Mouse (Mus musculus) limb, embryonic 14.5 days (tissue): ENCODE data around the gene Gdpd1. TPM values are rescaled to one million over a fixed set of nuclear protein-coding genes. Genes with fewer than 3 reads are reported as not detected.
A peak's percentile ranks its signal among the peaks of the same experiment; 100 is the strongest.

Experiments
- ATAC-seq: fragments of 200-750 bp; cut with Nextera tagmentation; 2 replicates; pipeline ENCODE4 v1.8.0; 2017; ENCODE audit warnings: low read depth, moderate number of reproducible peaks, moderate TSS enrichment; ENCODE audit not compliant: low FRiP score
- DNase-seq: peaks from one replicate; pipeline ENCODE4 v3.0.0-alpha.2; 2015; ENCODE audit warnings: low spot score
- H3K27ac ChIP-seq: fragments of 300-500 bp; sonication (generic); replicated peaks from 2 replicates; pipeline ENCODE4 v1.5.1; 2014; ENCODE audit warnings: low read depth, mild to moderate bottlenecking, low read length, moderate library complexity, mixed read lengths
- H3K27me3 ChIP-seq: fragments of 300-500 bp; sonication (generic); 2 replicates; pipeline ENCODE4 v1.6.1; 2014; ENCODE audit warnings: low read length, mixed read lengths; ENCODE audit not compliant: control insufficient read depth, insufficient read depth
- H3K36me3 ChIP-seq: fragments of 300-500 bp; sonication (generic); 2 replicates; pipeline ENCODE4 v1.6.1; 2014; ENCODE audit warnings: mild to moderate bottlenecking, low read length, moderate library complexity, mixed read lengths; ENCODE audit not compliant: control insufficient read depth, insufficient read depth
- H3K4me1 ChIP-seq: fragments of 300-500 bp; sonication (generic); 2 replicates; pipeline ENCODE4 v1.6.1; 2014; ENCODE audit warnings: antibody characterized with exemption, low read length, mixed read lengths; ENCODE audit not compliant: control insufficient read depth, insufficient read depth
- H3K4me2 ChIP-seq: fragments of 300-500 bp; sonication (generic); replicated peaks from 2 replicates; pipeline ENCODE4 v1.6.1; 2014; ENCODE audit warnings: low read depth, mild to moderate bottlenecking, low read length, moderate library complexity; ENCODE audit not compliant: severe bottlenecking
- H3K4me3 ChIP-seq: fragments of 300-500 bp; sonication (generic); replicated peaks from 2 replicates; pipeline ENCODE4 v1.5.1; 2014; ENCODE audit warnings: low read length
- H3K9ac ChIP-seq: fragments of 300-500 bp; sonication (generic); 2 replicates; pipeline ENCODE4 v1.6.1; 2014; ENCODE audit warnings: mild to moderate bottlenecking, low read depth, low read length, moderate library complexity; ENCODE audit not compliant: severe bottlenecking
- H3K9me3 ChIP-seq: fragments of 300-500 bp; sonication (generic); 2 replicates; pipeline ENCODE4 v1.6.1; 2016; ENCODE audit warnings: low read length; ENCODE audit not compliant: control insufficient read depth
- POLR2A ChIP-seq: fragments of 200-500 bp; IDR thresholded peaks from 2 replicates; pipeline ENCODE4 v1.8.0; 2012; ENCODE audit warnings: inconsistent platforms, mild to moderate bottlenecking, moderate library complexity, borderline replicate concordance; ENCODE audit not compliant: insufficient read depth, insufficient read length; ENCODE audit errors: extremely low read depth
- WGBS: fragments of 180-500 bp; shearing (Covaris S2); extraction: QIAGEN DNeasy Blood & Tissue Kit; methylation state at CpG from one replicate; pipeline ENCODE4 v1.1.7; 2014; 5-methylcytosine and 5-hydroxymethylcytosine counted together
- polyA plus RNA-seq, 2 experiments: library from polyadenylated mRNA; depleted of rRNA in 1 of 2; stranded (reverse) in 1 of 2; unstranded in 1 of 2; fragments of >200 nt; fragmentation: Nextera tagmentation in 1 of 2; extraction: Ambion mirVana in 1 of 2; gene quantifications; 2 replicates each; pipeline versions ENCODE4 v1.2.1 to v1.2.3; 2012 to 2014

The Gdpd1 gene
- polyA plus RNA-seq (2012; rRNA removed) (8.1 and 8.8 TPM in 2 replicates), polyA plus RNA-seq (2014; fragmentation: Nextera tagmentation; extraction: Ambion mirVana) (19.3 and 22.0 TPM in 2 replicates)

GRCm38 (mm10) chr11:87073866-87074440 is at the start of gene Gdpd1:
Gene Gdpd1, minus strand, starts transcription at chr11:87074062.
- peak; percentile 92 for ATAC-seq
- Histone ChIP-seq H3K9me3 (no peaks in the 10 kb centered on the region), H3K36me3 (peaks cover 24% of the 10 kb centered on the region), H3K9ac (peak within 1 kb of the TSS; percentile 75), H3K4me1 (no peaks in the 10 kb centered on the region), H3K4me2 (peak within 1 kb of the TSS; percentile 90), H3K27me3 (no peaks in the 10 kb centered on the region), H3K27ac (no peak within 1 kb of the TSS; the same call in 1 of the 2 replicates), H3K4me3 (peak within 1 kb of the TSS; percentile 61)
- WGBS = under 1% methylated on average over 43 of the region's 43 CpGs
- peak; percentile 88 for DNase-seq
- peak; percentile 87; the same call in 1 of the 2 replicates for TF ChIP-seq POLR2A

GRCm38 (mm10) chr11:87121864-87122263 is 48.0 kb upstream of the Gdpd1 start:
- DNase-seq = no peak
- no peaks in the 10 kb centered on the region for H3K4me1 ChIP-seq
- WGBS = 80% methylated on average over 8 of the region's 8 CpGs

DNA sequence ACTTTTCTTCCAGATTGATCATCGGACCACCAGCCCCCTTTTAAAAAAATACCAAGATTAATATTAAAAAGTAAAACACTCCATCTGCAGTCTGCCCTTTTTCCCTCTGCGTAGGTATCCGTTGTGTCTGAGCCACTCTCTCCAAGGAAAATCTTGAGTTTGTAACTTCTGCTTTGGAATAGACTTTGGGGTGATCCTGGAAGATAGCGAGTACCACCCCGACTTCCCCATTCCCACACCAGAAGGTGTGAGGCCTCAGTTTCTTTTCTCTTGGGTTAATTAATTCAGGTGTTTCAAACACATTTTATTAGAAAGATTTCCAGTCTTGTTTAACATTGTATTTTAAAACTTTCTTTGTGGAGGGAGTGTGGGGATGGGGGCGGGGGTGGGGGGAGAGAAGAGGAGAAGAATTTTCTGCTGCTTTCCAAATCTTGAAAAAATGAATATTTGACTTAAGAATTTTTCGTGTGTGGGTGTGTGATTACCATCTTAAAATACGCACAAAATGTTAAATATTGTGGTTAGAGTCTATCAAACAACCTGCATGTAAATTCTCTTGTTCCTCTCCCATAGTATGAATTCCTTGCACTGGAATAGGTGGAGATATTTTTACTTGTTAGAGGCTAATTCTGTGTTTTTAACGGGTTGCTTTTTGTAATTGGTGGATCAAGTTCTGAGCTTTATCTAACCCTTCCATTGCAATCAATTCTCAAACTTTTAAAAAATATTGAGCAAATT is 36.5 kb upstream of the Gdpd1 start:
- peak overlapping the region; percentile 93 for H3K27ac ChIP-seq
- H3K4me3 ChIP-seq = peak overlapping the region; percentile 67
- H3K36me3 ChIP-seq = peaks cover 29% of the 10 kb centered on the region
- peaks cover 12% of the 10 kb centered on the region for H3K4me1 ChIP-seq
- no peaks in the 10 kb centered on the region for H3K9me3 ChIP-seq
- H3K9ac ChIP-seq = peak overlapping the region; percentile 90
- no peak for DNase-seq
- ATAC-seq = no peak
- no peaks in the 10 kb centered on the region for H3K27me3 ChIP-seq
- TF ChIP-seq POLR2A = no peak
- H3K4me2 ChIP-seq = peak overlapping the region; percentile 57
- WGBS = 6% methylated on average over 9 of the region's 9 CpGs

More at GRCm38 (mm10) chr11:87121864-87122263, 48.0 kb upstream of the Gdpd1 start:
- Histone ChIP-seq H3K4me3 (no peak overlapping the region), H3K36me3 (peaks cover 69% of the 10 kb centered on the region), H3K27ac (no peak overlapping the region), H3K9me3 (no peaks in the 10 kb centered on the region), H3K4me2 (no peak overlapping the region), H3K9ac (no peak overlapping the region), H3K27me3 (no peaks in the 10 kb centered on the region)
- ATAC-seq = no peak
- TF ChIP-seq POLR2A = no peak

DNA sequence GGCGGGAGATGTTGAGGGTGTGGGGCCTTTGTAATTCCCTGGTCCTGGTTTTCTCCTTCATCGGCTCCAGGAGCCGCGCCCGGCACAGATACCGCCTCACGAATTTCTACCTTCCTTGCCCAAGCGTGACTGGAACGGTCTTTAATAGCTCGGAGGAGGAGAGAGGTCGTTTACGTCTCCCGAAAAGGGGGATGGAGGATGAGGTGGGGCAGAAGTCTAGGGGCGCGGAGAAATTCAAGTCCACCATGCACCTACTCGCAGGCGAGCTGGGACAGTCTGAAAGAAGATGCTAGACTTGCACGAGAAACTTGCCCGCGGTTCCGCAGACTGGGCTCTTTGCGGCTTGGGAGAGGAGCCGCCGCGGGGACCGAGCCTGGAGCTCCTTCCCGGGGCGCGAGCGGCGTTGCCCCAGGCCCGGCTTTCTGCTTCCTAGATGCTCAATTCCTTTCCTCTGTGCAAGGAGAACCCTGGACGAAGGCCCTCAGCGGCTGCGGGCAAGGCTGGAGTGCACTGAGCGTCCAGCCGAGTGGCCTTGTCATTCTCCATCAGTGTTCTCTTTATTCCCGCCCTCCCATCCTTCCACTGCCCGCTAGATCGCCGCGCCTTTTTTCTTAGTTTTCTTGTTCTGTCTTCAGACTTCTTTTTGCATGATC is 35.8 kb upstream of the Gdpd1 start:
- ATAC-seq (no peak), DNase-seq (peak; percentile 27)
- TF ChIP-seq POLR2A = 0 out of 2 replicates have a peak, but pooled peaks have one; percentile 6
- H3K9me3 ChIP-seq = no peaks in the 10 kb centered on the region
- peak overlapping the region; percentile 93 for H3K27ac ChIP-seq
- H3K36me3 ChIP-seq = peaks cover 29% of the 10 kb centered on the region
- H3K9ac ChIP-seq = peak overlapping the region; percentile 90
- H3K4me3 ChIP-seq = peak overlapping the region; percentile 67
- peak overlapping the region; percentile 57 for H3K4me2 ChIP-seq
- WGBS = under 1% methylated on average over 42 of the region's 42 CpGs
- H3K27me3 ChIP-seq = no peaks in the 10 kb centered on the region
- H3K4me1 ChIP-seq = peaks cover 12% of the 10 kb centered on the region
